Comparison of ENCODE assay signal across 8 mouse cellular contexts in the genomic region with DNA sequence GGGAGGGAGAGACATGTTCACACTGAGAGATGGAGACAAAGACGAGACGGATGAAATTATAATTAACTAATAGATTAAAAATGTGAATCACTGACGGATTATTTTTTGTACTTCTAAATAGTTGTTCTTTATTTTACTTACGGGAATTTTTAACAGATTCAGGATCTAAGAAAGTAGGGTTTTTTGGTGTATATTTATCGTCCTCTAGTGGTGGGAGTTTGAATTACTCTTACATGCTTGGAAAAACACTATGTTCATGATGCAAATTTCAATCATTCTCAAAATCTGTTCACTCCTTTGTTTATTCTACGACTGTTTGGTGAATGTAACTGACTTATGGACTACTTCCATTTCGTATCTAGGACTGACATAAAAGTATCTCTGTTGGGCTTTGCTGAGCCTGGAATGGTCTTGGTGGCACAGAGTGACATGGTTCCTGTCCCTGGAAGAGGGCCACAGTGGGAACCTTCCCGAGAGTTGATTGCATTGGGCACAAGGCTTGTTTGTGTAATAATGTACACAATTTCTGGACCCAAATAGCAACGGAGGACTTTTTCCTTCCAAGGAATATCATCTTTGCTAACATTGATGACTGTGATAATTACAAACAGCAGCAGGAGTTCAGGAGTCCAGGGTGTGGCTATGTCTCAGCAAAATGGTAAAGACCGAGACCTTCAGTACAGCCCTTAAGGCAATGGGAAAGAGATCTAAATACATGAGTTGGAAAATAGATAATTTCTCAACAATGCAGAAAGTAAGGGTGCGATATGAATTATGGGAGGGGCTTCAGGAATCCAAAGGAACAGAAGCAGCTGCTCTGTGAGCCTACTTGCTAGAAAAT.
DNase-seq lines count a peak whose midpoint lies in the region; ATAC-seq and TF ChIP-seq lines count a peak whose summit lies in the region.
"Had no signal": no experiment of that assay in that cellular context is flagged by ENCODE, and none has a peak within 500 bp of the region (broad histone marks: within the 10 kb centered on the region; RNA-seq: fewer than 3 reads in every experiment).

No protein-coding gene starts in this region.

- H3K4me2 ChIP-seq in CH12.LX (ENCODE audit: insufficient read depth, low read depth, poor library complexity, severe bottlenecking) = no peak overlapping the region; the same call in 1 of the 2 replicates

- in situ Hi-C loops in CH12.LX (cut with MboI; ENCODE audit: low pct_ligation_motif_present, low pct_unique_long_range_greater_than_20kb, low sequenced_read_pairs) = loop anchor here (25.0 kb wide), 1 partner anchor 1203 kb away; a partner anchor contains a TSS

- no peaks in the 10 kb centered on the region for H3K79me2 ChIP-seq in CH12.LX (replicated peaks; ENCODE audit: control insufficient read depth, extremely low read depth, insufficient read depth, poor library complexity, severe bottlenecking)

- peaks cover 5 to 15% of the 10 kb centered on the region in 2 experiments; a peak in 2 of 4 replicates for H3K4me1 ChIP-seq in CH12.LX (ENCODE audit: control insufficient read depth in 1 of 2, insufficient read depth in 2 of 2)
- H3K4me1 ChIP-seq: megakaryocyte, embryonic 14.5 days had no signal

- ATAC-seq in megakaryocyte progenitor cell, adult 5-6 weeks (replicated peaks; ENCODE audit: poor library complexity) = peak; percentile 63; the same call in 1 of the 2 replicates
- no peak for ATAC-seq in monocyte, adult 5-6 weeks (replicated peaks; ENCODE audit: insufficient number of reproducible peaks, low FRiP score, low TSS enrichment, poor library complexity, severe bottlenecking)

- no peak overlapping the region for H3K27ac ChIP-seq in layer of hippocampus, adult 2 months
- no peak overlapping the region for H3K27ac ChIP-seq in CH12.LX (ENCODE audit: insufficient read depth, low read depth)

- DNase-seq in layer of hippocampus, adult 2 months (ENCODE audit: low spot score in 2 of 2) = peak in 1 of 2 experiments; percentile 32
- no peak for DNase-seq in layer of hippocampus, postnatal 25 days (ENCODE audit: extremely low spot score in 1 of 2, low spot score in 1 of 2)
- DNase-seq in CH12.LX (ENCODE audit: extremely low read depth) (peak; percentile 25), adipocyte (ENCODE audit: low spot score) (peak; percentile 76)
- DNase-seq in right cerebral cortex, postnatal 14 days = no peak

- peak; percentile 93 for TF ChIP-seq RAD21 in CH12.LX (IDR thresholded peaks at IDR 0.05; ENCODE audit: low read depth, low read length)

- TF ChIP-seq EP300 in CH12.LX (IDR thresholded peaks at IDR 0.05; ENCODE audit: low read length) = no peak

- no peak overlapping the region; the same call in 1 of the 2 replicates for H3K4me3 ChIP-seq in layer of hippocampus, adult 2 months
- no peak overlapping the region for H3K4me3 ChIP-seq in CH12.LX (replicated peaks in 1 of 3; ENCODE audit: low read depth in 2 of 3, low read length in 2 of 3, poor library complexity in 1 of 3)
- H3K4me3 ChIP-seq: megakaryocyte, embryonic 14.5 days had no signal

- TF ChIP-seq POLR2A in CH12.LX (IDR thresholded peaks at IDR 0.05; ENCODE audit: low read depth, low read length) = no peak

- H3K9ac ChIP-seq in CH12.LX (ENCODE audit: insufficient read depth, low read depth) = no peak overlapping the region

- H3K9me3 ChIP-seq in CH12.LX (replicated peaks; ENCODE audit: low read length) = no peaks in the 10 kb centered on the region
- H3K9me3 ChIP-seq: megakaryocyte, embryonic 14.5 days had no signal

- no peaks in the 10 kb centered on the region for H3K36me3 ChIP-seq in CH12.LX (replicated peaks in 1 of 2; ENCODE audit: control insufficient read depth in 1 of 2, insufficient read depth in 1 of 2, low read length in 1 of 2)

- no peaks in the 10 kb centered on the region for H3K27me3 ChIP-seq in CH12.LX (replicated peaks)
- H3K27me3 ChIP-seq: megakaryocyte, embryonic 14.5 days had no signal

- dilution Hi-C loops in CH12.LX (cut with MboI; ENCODE audit: extremely low pct_ligation_motif_present, extremely low pct_unique_long_range_greater_than_20kb, low sequenced_read_pairs) = no loop called here

- TF ChIP-seq CTCF in layer of hippocampus, adult 2 months (conservative IDR thresholded peaks at IDR 0.05) = peak; percentile 99
- TF ChIP-seq CTCF in CH12.LX (conservative IDR thresholded peaks at IDR 0.05 in 1 of 2, IDR thresholded peaks at IDR 0.05 in 1 of 2; ENCODE audit: low read depth in 2 of 2, low read length in 2 of 2) = peak; percentile 77 to 96

TF ChIP-seq in CH12.LX, 34 proteins besides CTCF, POLR2A, EP300 and RAD21:
- TF ChIP-seq MXI1 (IDR thresholded peaks at IDR 0.05; ENCODE audit: low read depth, low read length) (no peak), ZC3H11A (IDR thresholded peaks at IDR 0.05; ENCODE audit: low read depth, low read length) (peak; percentile 19), JUND (conservative IDR thresholded peaks at IDR 0.05; ENCODE audit: low read depth, low read length) (0 out of 2 replicates have a peak, but pooled peaks have one; percentile 14), SMC3 (IDR thresholded peaks at IDR 0.05; ENCODE audit: low read depth, low read length) (peak; percentile 55)
TF ChIP-seq in CH12.LX: peak in this region for 3.

Comparison
In these comparisons a context has a peak if more than half of its experiments do, and no peak if none do; other contexts are left out.
1. DNase-seq: peak in CH12.LX (single experiment) and adipocyte (single experiment); none in layer of hippocampus, postnatal 25 days (0 of 2) and right cerebral cortex, postnatal 14 days (single experiment).